Mouse (Mus musculus) brain, embryonic 14.5 days (tissue): ENCODE measurements around the gene Acox1.

Source experiments
- CTCF ChIP-seq: fragments of 200-500 bp; IDR thresholded peaks from 2 replicates; pipeline ENCODE4 v1.5.1; 2012; ENCODE audit warnings: inconsistent platforms, mild to moderate bottlenecking, moderate library complexity, borderline replicate concordance; ENCODE audit not compliant: insufficient read depth, insufficient read length; ENCODE audit errors: extremely low read depth
- POLR2A ChIP-seq: fragments of 200-500 bp; IDR thresholded peaks from 2 replicates; pipeline ENCODE4 v1.6.1; 2012; ENCODE audit warnings: mild to moderate bottlenecking, inconsistent platforms, borderline replicate concordance; ENCODE audit not compliant: poor library complexity, insufficient read depth, insufficient read length, severe bottlenecking; ENCODE audit errors: extremely low read depth

- TF ChIP-seq CTCF (no peak), POLR2A (no peak)
These were observed 20.0 kb upstream of the Acox1 start for GRCm38 (mm10) chr11:116218737-116219400.
